Mouse (Mus musculus) G1E (cell line): ENCODE results near the gene 5031439G07Rik.

Experiments
- CTCF ChIP-seq: IDR thresholded peaks from 2 replicates; pipeline ENCODE4 v1.5.1; 2012; ENCODE audit warnings: low read depth, low read length, inconsistent platforms, mixed read lengths
- GATA1 ChIP-seq: IDR thresholded peaks from 2 replicates; pipeline ENCODE4 v1.6.1; 2012; ENCODE audit warnings: borderline replicate concordance, low read length, inconsistent platforms, mixed read lengths
- POLR2AphosphoS5 ChIP-seq: IDR thresholded peaks from 2 replicates; pipeline ENCODE4 v1.6.1; 2012; ENCODE audit warnings: low read depth, low read length, inconsistent platforms; ENCODE audit not compliant: insufficient replicate concordance

DNA sequence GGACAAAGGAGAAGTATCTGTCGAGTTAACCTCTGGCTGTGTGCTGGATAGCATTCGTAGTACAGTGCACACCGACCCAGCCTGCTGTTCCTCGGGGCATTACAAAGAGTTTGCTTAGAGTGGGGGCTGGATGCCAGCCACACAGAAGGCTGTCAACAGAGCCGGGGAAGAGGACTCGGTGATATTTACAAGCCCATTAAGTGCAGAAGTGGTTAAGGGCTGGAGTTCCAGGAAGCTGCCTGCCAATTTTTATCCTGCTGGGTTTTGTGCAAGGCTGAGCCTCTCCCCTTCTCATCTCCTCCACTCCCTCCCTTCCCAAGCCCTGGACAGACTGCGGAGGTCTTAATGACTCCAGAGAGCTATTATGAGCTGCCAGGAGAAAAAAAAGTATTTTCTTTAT is 90.3 kb downstream of the 5031439G07Rik start:
- TF ChIP-seq CTCF (no peak), POLR2AphosphoS5 (no peak), GATA1 (no peak)
